Mouse (Mus musculus): ENCODE results near the gene Minos1.

GRCm38 (mm10) chr4:139176023-139176422 is 45.1 kb upstream of the Minos1 start:
- TF ChIP-seq CTCF (IDR thresholded peaks at IDR 0.05; ENCODE audit: borderline replicate concordance, insufficient read depth, low read depth, low read length): no peak
- no peak for TF ChIP-seq POLR2A (IDR thresholded peaks at IDR 0.05; ENCODE audit: borderline replicate concordance, insufficient read depth, low read length)
